Mouse (Mus musculus) frontal cortex, adult 2 months (tissue): ENCODE data around the gene Stx4a. TPM values are rescaled to one million over a fixed set of nuclear protein-coding genes. Genes with fewer than 3 reads are reported as not detected.

Experiments used
- DNase-seq, 2 experiments: peaks; one replicate each; pipeline ENCODE4 v3.0.0; 2022; ENCODE audit warnings: low spot score in 1 of 2; ENCODE audit errors: extremely low spot score in 1 of 2
- polyA plus RNA-seq: library from polyadenylated mRNA; depleted of rRNA; stranded (reverse); fragments of >200 nt; gene quantifications from 2 replicates; pipeline ENCODE4 v1.2.3, GENCODE M21; 2012; rRNA removed

The Stx4a gene
- polyA plus RNA-seq, 1 experiment = 121 TPM

DNA sequence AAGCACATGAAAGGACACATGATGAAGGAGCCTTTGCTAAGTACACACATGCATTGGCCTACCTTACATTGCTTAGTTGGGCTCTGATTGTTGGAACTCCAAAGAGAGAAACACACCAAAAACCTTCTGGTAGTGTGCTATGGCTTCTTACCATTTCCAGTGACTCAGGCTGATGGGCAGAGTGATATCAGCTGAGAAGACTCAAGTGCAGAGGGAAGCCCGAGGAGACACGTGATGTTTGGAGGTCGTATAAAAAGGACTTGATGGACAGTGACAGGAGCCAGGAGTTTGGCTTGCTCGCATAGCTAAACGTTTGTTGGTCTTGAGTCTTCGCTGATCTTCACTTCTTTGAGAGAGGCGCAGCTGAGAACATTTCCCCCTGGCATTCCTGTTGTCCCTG is 73.4 kb downstream of the Stx4a start:
- no peak for DNase-seq

DNA sequence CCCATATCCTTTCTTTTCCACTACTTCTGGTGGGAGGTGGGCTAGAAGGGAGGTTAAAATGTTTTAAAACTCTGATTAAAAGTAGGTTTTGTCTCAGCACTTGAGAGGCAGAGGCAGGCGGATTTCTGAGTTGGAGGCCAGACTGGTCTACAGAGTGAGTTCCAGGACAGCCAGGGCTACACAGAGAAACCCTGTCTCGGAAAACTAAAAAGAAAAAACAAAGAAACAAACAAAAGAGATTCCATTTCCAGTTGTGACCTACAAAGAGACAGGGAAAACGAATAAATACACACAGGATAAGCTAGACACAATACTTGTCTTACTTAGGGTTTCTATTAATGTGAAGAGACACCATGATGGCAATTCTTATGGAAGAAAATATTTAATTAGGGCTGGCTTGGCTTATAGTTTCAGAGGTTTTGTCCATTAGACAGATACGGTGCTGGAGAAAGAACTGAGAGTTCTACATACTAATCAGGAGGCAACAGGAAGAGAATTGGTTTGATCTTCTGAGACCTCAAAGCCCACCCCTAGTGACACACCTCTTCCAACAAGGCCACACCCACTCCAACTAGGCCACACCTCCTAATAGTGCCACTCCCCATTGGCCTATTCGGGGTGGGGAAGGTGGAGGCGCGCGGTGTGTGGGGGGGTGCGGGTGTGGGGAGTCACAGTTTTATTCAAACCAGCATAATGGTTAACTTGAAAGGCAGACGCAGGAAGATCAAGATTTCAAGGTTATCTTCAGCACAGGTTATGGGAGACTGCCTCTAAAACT is 74.3 kb downstream of the Stx4a start:
- no peak for DNase-seq

Other genes with a start within 250 kb of the Stx4a start
- gene Ccdc189, start 235.7 kb upstream of the Stx4a start, polyA plus RNA-seq = 21.0 and 21.5 TPM in 2 replicates
- 49.4 and 54.0 TPM in 2 replicates for gene Rnf40, start 235.5 kb upstream of the Stx4a start, polyA plus RNA-seq
- gene Zfp629, start 208.5 kb upstream of the Stx4a start, polyA plus RNA-seq = 21.7 and 22.7 TPM in 2 replicates
- 23.3 and 25.7 TPM in 2 replicates for gene Bcl7c, start 115.4 kb upstream of the Stx4a start, polyA plus RNA-seq
- gene Ctf1, start 111.6 kb upstream of the Stx4a start, polyA plus RNA-seq = 6.0 and 6.4 TPM in 2 replicates
- gene Ctf2, start 92.1 kb upstream of the Stx4a start, polyA plus RNA-seq = not detected in 2 replicates
- 58.3 and 62.6 TPM in 2 replicates for gene Fbxl19, start 79.8 kb upstream of the Stx4a start, polyA plus RNA-seq
- 19.9 and 20.6 TPM in 2 replicates for gene Orai3, start 54.5 kb upstream of the Stx4a start, polyA plus RNA-seq
- 20.2 and 21.8 TPM in 2 replicates for gene Setd1a, start 47.6 kb upstream of the Stx4a start, polyA plus RNA-seq
- gene Gm49388, start 38.7 kb upstream of the Stx4a start, polyA plus RNA-seq = 0.06 TPM in 1 of 2 replicates, not detected in the other
- gene Hsd3b7, start 23.7 kb upstream of the Stx4a start, polyA plus RNA-seq = 15.7 and 17.3 TPM in 2 replicates
- 374 and 443 TPM in 2 replicates for gene Stx1b, start 255 bp downstream of the Stx4a start, polyA plus RNA-seq
- gene Zfp646, start 51.9 kb downstream of the Stx4a start, polyA plus RNA-seq = 16.0 TPM in 2 replicates
- gene Zfp668, start 52.5 kb downstream of the Stx4a start, polyA plus RNA-seq = 13.9 and 15.1 TPM in 2 replicates
- 4.7 and 5.2 TPM in 2 replicates for gene Prss53, start 66.7 kb downstream of the Stx4a start, polyA plus RNA-seq
- not detected in 2 replicates for gene Gm21974, start 71.2 kb downstream of the Stx4a start, polyA plus RNA-seq
- 54.6 and 68.7 TPM in 2 replicates for gene Vkorc1, start 71.3 kb downstream of the Stx4a start, polyA plus RNA-seq
- 50.4 and 51.0 TPM in 2 replicates for gene Bckdk, start 79.8 kb downstream of the Stx4a start, polyA plus RNA-seq
- gene Kat8, start 88.2 kb downstream of the Stx4a start, polyA plus RNA-seq = 37.3 and 39.1 TPM in 2 replicates
- 0.36 and 0.86 TPM in 2 replicates for gene Prss8, start 105.8 kb downstream of the Stx4a start, polyA plus RNA-seq
- gene Prss36, start 122.4 kb downstream of the Stx4a start, polyA plus RNA-seq = 14.0 and 15.0 TPM in 2 replicates
- 446 and 481 TPM in 2 replicates for gene Fus, start 143.2 kb downstream of the Stx4a start, polyA plus RNA-seq
- 7.5 and 10.1 TPM in 2 replicates for gene Pycard, start 169.6 kb downstream of the Stx4a start, polyA plus RNA-seq
- 2.5 and 2.8 TPM in 2 replicates for gene Trim72, start 179.7 kb downstream of the Stx4a start, polyA plus RNA-seq
- 9.4 and 14.6 TPM in 2 replicates for gene Itgam, start 238.3 kb downstream of the Stx4a start, polyA plus RNA-seq
- 0.02 TPM in 1 of 2 replicates, not detected in the other for gene Gm49368, start 238.4 kb downstream of the Stx4a start, polyA plus RNA-seq